Mouse (Mus musculus) thymus, adult 2 months (tissue): ENCODE results near the gene Mtor.

ENCODE experiments used
- CTCF ChIP-seq: fragments of 200-500 bp; IDR thresholded peaks from 2 replicates; pipeline ENCODE4 v1.5.1; 2012; ENCODE audit warnings: mild to moderate bottlenecking, control low read depth, low read length, moderate library complexity, borderline replicate concordance; ENCODE audit not compliant: control insufficient read depth, poor library complexity, insufficient read depth; ENCODE audit errors: extremely low read depth
- POLR2A ChIP-seq: fragments of 200-500 bp; IDR thresholded peaks from 2 replicates; pipeline ENCODE4 v1.6.1; 2012; ENCODE audit warnings: mild to moderate bottlenecking, low read length, control low read depth, moderate library complexity; ENCODE audit not compliant: control insufficient read depth, poor library complexity, insufficient read depth; ENCODE audit errors: extremely low read depth

DNA sequence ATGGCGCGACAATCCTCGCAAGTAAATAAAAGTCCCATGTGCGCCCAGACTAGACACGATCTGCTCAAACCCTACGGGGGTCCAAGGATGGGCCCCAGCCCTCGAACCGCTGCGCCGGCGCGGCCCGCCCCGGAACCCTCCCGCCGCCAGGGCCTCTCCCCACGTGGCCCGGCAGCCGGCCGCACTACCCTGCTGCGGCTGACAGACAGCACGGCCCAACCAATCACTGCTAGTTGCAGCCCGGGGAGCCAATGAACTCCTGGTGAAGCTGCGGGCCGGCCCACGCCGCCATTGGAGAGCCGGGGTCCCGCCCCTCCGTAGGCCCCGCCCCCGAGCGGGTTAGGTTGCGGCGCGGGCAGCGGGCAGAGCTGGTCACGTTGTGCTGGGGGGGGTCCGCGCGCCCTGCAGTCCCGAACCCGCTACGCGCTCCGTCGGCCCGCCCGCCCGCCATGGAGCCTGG lies 142.8 kb downstream of the Mtor start, which contains the start of gene Srm:
- TF ChIP-seq POLR2A: 0 out of 2 replicates have a peak, but pooled peaks have one; percentile 21
- TF ChIP-seq CTCF: 0 out of 2 replicates have a peak, but pooled peaks have one; percentile 35
